Mouse (Mus musculus) testis, postnatal 14 days (tissue): ENCODE data around the gene Fam174a.

Experiments
- DNase-seq: peaks from one replicate; pipeline ENCODE4 v3.0.0; 2021; ENCODE audit warnings: low spot score

The Fam174a gene

DNA sequence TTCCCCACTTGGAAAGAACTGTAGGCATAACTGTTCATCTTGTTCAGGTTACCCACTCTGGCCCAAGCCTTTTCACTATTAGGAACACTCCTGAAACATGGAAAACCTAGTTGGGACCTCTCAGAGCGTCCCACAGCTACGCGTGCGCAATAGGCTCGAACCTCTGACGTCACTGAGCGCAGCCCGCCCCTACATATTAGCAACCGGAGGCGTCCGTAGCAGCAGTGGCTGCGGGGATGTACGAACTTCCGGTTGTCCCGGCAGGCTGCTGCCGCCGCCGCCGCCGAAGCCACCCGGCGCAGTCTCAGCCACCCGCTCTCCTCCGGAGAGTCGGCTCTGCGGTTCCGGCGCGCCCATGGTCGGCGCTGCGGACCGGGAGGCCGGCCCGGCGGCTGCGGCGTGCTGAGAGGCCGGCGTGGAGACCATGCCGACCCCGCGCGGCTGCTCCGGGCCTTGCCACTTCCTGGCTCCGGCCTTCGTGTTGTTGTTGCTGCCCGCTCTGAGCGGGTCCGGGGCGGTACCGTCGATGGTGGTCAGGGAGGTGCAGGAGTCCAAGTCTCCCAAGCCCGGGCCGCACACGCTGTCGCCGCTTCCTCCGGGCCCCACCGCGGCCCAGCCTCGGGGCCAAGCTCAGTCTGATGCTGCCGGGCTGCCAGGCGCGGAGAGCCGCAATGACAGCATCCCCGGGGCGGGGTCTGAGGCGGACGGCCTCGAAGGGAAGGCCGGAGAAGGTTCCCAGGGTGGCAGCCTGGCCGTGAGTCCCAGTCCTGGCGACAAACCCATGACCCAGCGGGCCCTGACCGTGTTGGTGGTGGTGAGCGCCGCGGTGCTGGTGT lies at the start of gene Fam174a:
Gene Fam174a, plus strand, starts transcription at position 231 of the 836 bp plus-strand sequence.
- DNase-seq = peak; percentile 93

DNA sequence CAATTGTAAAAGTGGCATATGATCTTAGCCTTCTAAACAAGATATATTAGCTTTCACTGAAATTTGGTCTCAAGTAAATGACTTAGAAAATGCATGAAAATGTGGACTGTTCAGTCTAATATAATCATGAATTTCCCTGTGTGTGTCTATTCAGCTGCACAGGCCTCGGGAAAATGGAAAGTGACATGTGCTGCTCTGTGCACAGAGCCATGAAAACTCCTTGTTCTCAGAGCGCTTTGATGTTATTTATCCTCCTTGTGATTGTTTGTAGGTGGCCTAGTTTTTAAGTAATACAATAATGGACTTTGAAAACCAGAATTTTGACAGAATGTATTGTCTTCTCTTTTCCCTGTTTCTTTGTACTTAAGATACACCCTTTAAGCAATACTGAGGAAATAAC lies 49.6 kb upstream of the Fam174a start:
- DNase-seq = no peak

DNA sequence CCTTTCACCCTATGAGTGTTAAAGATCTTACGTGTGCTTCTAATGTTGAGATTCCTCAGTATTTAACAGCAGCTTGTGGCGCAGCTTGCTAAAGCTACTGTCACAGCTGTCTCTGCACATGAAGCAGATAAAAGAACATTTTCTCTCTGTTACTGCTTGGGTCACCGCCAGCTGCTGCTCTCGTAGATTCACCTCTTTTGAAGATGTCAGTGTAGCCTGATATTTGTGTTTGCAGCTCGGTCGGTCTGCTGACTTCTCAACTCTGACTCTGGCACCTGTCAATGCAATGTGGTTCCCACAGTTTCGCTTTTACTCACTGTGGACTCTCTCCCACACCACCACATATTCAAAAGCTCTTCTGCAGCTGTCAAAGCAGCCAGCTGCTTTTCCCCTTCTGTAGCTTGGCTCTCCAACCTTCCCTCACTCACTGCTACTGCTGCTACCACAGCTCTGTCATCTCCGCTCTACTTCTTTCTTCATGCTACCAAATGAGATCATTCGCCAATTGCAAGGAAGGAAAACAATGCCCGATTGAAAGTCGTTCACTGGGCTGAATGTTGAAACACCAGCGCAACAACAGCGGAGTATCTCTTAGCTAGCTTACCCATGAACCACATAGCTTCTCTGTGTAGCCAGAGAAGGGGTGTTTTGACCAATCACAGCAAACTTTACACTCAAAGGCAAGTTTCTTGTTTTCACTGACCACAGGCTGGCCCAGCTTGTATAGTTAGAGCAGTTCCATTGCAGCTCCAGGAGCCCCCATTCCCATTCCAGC lies 45.3 kb upstream of the Fam174a start:
- no peak for DNase-seq

DNA sequence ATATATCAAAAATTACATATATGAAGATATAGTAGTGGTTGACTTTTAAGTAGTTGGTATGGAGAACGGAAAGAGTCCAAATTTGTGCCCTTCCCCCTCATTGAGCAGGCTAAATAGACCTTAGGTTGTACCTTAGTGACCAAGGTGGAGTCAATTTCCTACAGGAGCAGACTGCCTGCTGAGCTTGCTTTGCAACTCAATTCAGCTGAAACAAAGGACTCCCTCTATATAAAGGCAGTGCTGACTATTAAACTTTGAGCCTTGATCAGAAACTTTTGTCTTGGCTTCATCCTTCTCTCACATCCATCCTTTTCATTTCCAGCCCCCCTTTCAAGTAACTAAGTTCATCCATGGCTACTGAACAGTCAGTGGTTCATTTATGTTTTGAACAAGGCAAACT lies 40.1 kb upstream of the Fam174a start:
- DNase-seq = no peak

DNA sequence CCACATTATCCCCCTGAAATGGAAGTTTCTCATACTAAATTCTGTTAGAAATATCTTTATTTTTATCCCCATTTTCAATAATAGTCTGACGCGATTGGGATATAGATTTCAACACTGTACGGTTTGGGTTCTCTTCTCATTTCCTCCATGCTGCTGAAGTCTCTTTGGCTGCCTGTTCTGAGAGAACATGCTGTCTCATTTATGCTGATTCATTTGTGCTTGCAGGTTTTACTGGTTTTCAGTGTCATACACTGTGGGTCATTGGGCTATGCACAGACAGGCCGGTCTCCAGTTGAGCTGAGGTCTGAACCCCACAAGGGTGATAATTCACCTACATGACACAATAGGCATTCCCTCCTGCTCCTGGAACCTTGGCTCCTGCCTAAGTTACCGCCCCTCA lies 5.1 kb upstream of the Fam174a start:
- no peak for DNase-seq

DNA sequence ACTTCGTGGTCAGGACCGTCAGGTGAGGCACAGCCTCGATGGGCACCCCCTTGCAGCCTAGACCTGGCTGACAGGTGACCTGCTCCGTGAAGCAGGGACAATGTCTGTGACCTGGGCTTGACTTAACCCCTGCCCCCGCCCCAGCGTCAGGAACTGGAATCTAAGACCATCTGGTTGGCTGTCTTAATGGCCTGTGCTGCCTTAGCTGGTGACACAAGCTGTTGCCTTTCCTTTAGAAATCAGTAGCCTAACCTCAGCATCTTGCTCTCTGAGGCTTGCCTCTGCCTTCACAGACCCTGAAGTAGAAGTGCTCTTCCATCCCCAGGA lies 769 bp downstream of the Fam174a start:
- DNase-seq = no peak

DNA sequence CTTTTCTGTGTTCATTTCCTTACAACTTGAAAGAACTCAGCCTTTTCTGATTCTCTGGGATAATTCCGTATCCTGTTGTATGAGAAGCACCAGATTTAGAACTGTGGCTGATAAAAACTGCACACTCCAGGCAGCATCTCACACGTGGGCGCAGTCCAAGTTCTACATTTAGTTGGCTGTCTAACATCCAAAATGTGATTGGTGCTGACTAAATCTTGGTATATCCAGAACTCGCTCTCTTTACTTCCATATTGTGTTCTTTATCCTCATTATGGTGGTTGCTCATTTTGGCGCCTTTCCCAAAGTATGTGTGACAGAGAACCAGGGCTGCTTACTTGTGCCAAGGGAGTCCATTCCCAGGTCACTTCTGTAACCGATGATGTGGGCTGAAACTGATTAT lies 2.6 kb downstream of the Fam174a start:
- DNase-seq = no peak

DNA sequence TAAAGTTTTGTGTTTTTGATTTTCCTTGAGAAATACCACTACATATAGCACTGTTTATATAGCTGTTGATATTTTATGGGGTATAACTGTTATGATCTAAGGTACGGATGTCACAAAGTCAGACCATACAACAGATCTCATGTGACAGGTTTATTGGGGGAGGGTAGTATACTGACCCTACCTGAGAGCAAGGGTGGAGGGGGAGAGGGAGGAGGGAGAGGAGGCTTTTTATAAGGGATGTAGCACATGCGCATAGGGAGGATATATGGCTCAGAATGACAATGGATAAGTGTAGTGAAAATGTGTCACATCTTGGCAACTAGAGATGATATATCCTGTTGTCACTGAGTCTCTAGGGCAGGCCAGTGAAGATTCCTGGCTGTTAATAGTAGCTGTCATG lies 8.8 kb downstream of the Fam174a start:
- no peak for DNase-seq

DNA sequence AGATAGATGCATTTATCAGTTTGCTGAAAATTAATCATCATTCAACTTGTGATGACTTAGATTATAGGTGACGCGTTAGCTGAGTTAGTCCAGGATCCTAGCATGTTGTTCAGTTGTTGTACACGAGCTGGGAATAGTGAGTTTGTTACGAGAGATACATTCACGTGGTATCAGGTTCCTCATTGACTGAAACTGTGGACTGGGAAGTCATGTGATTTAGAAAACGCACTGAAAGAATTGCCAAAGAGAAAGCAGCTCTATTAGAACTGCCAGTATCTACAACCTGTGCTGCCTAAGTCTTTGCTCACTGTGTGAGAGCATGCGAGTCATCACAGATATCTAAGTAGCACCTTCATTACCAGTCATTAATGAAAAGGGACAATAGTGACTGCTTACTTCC lies 9.6 kb downstream of the Fam174a start:
- no peak for DNase-seq

DNA sequence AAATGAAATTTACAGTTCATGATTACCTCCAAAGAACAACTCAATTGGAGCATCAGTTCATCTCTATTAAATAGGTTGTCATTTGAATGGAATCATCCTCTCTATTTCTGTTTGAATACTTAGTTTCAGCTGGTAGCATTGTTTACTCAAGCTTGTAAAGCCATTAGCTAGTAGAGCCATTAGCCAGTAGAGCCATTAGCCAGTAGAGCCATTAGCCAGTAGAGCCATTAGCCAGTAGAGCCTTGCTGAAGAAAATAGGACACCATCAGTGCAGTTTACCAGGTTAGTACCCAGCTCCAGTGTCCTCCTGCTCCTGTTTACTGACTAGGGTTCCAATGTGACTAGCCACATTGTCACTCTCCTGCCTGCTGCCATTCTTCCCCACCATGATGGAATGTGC lies 13.4 kb downstream of the Fam174a start:
- no peak for DNase-seq

DNA sequence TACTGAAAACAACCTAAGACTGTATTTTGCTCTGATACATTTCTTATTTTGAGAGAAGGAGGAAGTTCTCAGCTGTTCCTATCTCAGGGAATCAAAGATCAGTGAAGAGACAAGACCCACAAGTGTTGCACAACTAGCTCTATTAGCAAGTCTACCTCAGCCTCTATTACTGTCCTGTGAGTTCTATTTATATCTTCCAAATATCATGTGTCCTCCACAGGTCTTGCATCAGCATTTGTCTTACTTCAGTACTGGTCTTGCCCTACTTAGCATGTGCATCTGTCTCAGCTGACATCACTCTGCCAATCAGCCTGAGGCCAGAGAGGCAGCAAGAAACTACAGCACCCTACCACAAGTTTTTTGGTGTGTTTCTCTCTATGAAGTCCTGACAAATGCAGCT lies 26.2 kb downstream of the Fam174a start:
- no peak for DNase-seq

DNA sequence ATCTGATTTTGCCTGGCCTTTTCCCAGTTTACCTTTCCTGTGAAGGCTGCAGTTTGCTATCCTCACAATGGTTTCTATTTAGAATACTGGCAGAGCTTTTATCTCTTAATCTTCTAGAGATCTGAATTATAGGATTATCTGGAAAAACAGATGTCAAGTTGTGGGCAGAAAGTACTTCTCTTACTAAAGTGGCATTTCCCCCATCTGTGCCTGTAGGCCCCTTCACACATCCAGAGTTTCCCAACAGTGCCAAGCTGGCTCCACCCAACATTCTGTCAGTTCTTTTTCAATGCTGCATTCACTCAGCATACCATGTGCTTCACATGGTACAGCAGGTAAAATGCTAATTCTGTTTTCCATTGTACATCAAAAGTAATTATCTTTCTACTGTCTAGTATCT lies 28.8 kb downstream of the Fam174a start:
- DNase-seq = no peak

DNA sequence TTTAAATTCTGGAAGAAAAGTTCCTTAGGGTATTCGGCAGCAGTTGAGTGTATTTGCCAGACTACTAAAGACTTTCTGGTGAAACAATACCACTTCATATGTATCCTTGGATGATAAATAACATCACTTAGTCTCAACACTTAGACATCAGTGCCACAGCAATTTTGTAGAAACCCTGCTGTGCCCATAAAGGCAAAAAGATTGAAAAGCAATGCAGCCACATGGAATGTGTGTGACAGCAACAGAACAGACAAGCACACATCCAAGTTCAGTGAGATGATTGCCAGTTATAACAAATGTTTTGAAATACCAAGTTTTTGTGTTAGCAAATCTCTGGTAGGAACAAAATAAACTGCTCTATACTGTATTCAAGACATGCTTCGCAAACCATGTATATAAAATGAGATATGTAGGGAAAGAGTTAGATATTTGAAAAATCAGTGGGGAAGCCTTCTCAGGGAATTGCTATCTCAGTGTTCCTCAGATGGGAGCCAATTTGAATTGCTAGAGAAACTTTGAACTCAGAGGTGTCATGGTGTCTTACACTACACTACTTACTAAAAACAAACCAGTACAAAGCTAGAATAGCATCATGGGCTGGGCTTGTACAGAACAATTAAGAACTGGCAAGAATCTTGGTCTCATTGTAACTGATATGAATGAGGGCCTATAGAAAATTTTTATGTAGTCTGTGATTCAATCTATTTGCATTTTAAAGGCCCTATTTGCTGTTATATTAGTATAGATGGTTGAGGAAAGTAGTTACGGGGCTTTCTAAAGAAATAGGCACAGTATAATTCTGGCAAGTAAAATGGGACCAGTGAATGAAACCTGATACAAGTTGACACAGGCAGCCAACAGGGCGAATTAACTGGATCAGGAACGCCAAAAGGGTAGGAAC lies 30.4 kb downstream of the Fam174a start:
- DNase-seq = no peak

DNA sequence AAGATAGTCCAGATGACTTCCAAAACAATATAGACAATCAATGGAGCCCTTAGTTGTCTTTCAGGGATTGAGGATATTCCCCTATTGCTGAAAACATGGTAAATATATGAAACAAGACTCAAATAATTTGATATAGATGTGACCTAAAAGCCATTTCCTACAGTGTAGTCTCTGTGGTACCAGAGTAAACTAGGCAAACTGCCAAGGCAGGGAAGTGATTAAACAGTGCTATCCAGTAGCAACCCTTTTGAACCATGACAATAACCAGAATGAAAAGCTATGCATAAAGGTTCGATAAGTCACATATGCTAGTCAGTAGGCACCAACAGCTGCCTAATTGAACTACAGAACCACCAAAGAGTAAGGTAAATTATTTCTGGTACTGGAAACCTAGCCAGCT lies 40.7 kb downstream of the Fam174a start:
- no peak for DNase-seq

DNA sequence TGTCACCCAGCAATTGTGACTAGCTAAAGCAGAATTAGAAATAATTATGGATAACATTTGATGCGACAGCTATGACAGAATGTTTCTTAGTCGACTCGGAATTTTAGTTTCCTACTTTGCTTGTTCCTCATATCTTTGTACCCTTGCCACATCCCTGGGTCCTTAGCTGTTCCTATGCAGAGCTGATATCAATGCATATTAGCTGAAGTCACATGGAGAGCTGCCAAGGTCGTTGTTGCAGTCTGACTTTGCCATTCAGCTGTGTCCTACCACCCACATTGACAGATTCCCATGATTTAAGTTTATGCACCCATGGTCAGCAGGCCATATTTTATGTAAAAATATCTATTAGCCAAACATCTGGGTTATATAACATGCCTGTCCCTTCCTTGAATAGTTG lies 43.5 kb downstream of the Fam174a start:
- DNase-seq = no peak

DNA sequence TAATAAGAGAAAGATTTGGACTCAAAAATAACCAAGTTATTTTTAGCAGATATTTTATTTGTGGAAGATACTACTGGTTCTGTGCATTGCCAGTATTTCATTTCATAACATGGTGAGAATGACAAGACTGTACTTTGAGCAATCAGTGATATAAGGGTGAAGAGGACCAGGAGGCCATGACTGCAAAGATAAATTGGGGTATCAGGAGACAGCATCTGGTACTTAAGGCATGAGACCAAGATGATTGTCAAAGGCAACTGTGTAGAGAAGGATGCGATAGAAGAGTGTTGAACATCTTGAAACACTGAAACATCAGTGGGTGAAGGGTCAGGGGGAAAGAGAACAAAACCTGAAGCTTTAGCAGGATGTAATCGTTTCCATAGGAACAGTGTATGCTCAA lies 50.3 kb downstream of the Fam174a start:
- no peak for DNase-seq

DNA sequence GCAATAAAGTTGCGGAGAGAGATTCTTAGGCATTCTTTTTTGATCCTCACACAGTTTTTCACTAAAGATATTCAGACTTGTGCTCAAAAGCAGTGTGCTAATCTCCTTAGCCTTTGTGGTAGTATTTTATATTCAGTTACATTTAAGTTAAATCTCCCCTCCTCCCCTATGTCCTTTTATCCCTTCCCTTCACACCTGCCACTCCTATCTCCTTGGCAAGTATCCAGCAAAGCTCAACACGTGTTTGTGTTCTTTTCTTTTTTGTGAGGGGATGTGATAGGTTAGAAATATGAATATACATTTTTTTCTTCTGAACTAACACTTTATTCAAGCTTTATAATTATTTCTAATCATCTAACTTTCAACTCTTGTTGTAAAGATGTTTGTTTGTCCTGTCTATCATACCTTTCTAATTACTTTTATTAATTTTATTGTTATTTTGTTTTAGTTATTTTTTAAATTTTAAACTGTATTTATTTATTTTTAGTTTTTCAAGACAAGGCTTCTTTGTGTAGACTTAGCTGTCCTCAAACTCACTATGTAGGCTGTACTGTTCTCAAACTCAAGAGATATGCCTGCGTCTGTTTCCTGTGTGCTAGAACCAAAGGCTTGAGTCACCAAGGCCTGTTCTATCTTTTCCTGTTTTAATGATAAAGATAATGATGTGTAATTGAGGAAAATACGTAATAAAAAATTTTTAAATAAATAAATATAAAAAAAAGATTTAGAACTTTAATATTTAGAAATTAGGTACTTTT lies 53.4 kb downstream of the Fam174a start:
- no peak for DNase-seq

DNA sequence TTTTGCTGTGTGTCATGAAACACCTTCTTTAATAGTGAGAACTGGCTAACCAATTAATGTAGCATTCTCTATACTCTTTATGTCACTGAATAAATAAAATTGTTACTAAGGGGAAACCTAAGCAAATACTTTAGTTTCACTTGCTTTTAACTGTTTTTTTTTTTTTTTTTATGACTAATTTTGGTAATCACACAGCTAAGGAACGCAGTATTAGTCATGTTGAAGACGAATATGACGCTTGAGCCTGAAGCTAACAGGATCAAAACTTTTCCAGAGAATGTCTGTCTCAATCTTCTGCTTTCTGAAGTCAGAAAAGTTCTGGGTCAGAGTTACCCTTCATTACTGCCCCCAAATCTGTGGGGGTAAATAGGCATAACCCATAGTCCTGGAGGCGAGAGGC lies 54.3 kb downstream of the Fam174a start:
- no peak for DNase-seq

DNA sequence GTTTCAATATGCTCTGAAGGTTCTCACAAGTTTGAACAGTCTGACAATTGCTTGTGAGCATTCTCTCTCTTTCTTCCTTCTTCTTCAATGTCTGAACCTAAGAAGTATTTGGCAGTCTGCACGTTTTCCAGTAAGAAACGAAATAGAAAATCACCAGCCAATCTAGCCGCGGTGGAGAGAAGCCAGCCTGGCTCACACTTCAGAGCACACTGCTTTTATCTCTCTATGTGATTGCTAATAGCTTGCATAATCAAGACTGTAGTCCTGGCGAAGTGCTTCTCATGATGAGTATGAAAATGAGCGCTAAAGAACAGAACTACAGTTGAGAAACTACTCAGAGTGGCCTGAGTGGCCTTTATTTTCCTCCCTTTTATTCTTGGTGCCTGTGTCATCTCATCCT lies 62.0 kb downstream of the Fam174a start:
- DNase-seq = no peak

DNA sequence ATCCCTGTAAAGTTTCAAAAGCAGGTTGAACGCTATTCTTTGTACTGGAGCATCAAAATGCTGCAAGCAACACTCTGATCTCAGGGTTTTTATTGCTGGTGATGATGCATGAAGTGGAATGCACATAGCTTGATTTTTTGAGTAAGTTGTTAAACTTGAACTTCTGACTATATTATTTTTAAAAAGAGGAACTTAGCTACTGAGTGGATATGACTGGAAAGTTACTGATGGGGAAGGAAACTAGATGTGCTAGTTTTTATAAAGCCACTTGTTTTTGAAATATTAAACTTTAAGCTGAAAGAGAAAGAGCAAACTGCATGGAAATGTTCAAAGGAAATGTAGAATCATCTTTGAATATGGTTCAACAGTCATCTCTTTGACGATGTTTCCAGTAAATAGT lies 67.6 kb downstream of the Fam174a start:
- DNase-seq = no peak
